Mouse (Mus musculus) liver, embryonic 14.5 days (tissue): Measurements from ENCODE around the gene Lmntd1.

Experiments used
- CTCF ChIP-seq: IDR thresholded peaks from 2 replicates; pipeline ENCODE4 v1.5.1; 2016; ENCODE audit warnings: antibody characterized with exemption, low read depth, control low read depth
- EP300 ChIP-seq: IDR thresholded peaks from 2 replicates; pipeline ENCODE4 v1.6.1; 2016; ENCODE audit warnings: antibody characterized with exemption, low read depth

GRCm38 (mm10) chr6:145623141-145623540 lies 9.0 kb upstream of the Lmntd1 start:
- TF ChIP-seq EP300 (no peak), CTCF (no peak)
